Mouse (Mus musculus) heart, embryonic 14.5 days (tissue): ENCODE results near the gene Gtf3c1. TPM values are rescaled to one million over a fixed set of nuclear protein-coding genes. Genes with fewer than 3 reads are reported as not detected.

Experiments used
- ATAC-seq: fragments of 200-750 bp; cut with Nextera tagmentation; 2 replicates; pipeline ENCODE4 v1.8.0; 2017; ENCODE audit warnings: low read depth, moderate TSS enrichment; ENCODE audit not compliant: insufficient number of reproducible peaks, insufficient read depth, low FRiP score
- H3K27ac ChIP-seq, 2 experiments: fragments of 200-500 bp in 1 of 2; fragments of 300-500 bp in 1 of 2; sonication (generic) in 1 of 2; replicated peaks in 1 of 2; 2 replicates each; pipeline ENCODE4 v1.5.1; 2012 to 2014; ENCODE audit warnings: low read depth in 2 of 2, low read length in 2 of 2, control low read depth in 1 of 2, mild to moderate bottlenecking in 1 of 2, mixed read lengths in 1 of 2; ENCODE audit not compliant: control insufficient read depth in 1 of 2, insufficient read depth in 1 of 2
- H3K27me3 ChIP-seq: fragments of 300-500 bp; sonication (generic); 2 replicates; pipeline ENCODE4 v1.6.1; 2014; ENCODE audit warnings: mild to moderate bottlenecking, low read length, control low read depth; ENCODE audit not compliant: control insufficient read depth, insufficient read depth
- H3K36me3 ChIP-seq: fragments of 300-500 bp; sonication (generic); 2 replicates; pipeline ENCODE4 v1.6.1; 2014; ENCODE audit warnings: mild to moderate bottlenecking, control low read depth, low read length, mixed read lengths; ENCODE audit not compliant: control insufficient read depth, insufficient read depth
- H3K4me1 ChIP-seq, 2 experiments: fragments of 200-500 bp in 1 of 2; fragments of 300-500 bp in 1 of 2; sonication (generic) in 1 of 2; 2 replicates each; pipeline ENCODE4 v1.6.1; 2012 to 2014; ENCODE audit warnings: low read length in 2 of 2, control low read depth in 1 of 2, mixed read lengths in 1 of 2; ENCODE audit not compliant: control insufficient read depth in 2 of 2, insufficient read depth in 2 of 2
- H3K4me2 ChIP-seq: fragments of 300-500 bp; sonication (generic); 2 replicates; pipeline ENCODE4 v1.6.1; 2014; ENCODE audit warnings: mild to moderate bottlenecking, low read length
- H3K4me3 ChIP-seq, 2 experiments: fragments of 200-500 bp in 1 of 2; fragments of 300-500 bp in 1 of 2; sonication (generic) in 1 of 2; 2 replicates each; pipeline ENCODE4 v1.5.1; 2012 to 2014; ENCODE audit warnings: low read length in 2 of 2, mild to moderate bottlenecking in 2 of 2, control low read depth in 1 of 2, low read depth in 1 of 2, moderate library complexity in 1 of 2; ENCODE audit not compliant: control insufficient read depth in 1 of 2, insufficient read depth in 1 of 2
- H3K9ac ChIP-seq: fragments of 300-500 bp; sonication (generic); 2 replicates; pipeline ENCODE4 v1.6.1; 2014; ENCODE audit warnings: mild to moderate bottlenecking, low read length
- H3K9me3 ChIP-seq: fragments of 300-500 bp; sonication (generic); 2 replicates; pipeline ENCODE4 v1.6.1; 2016; ENCODE audit warnings: low read length, control low read depth; ENCODE audit not compliant: control insufficient read depth
- WGBS: fragments of 180-500 bp; shearing (Covaris S2); extraction: QIAGEN DNeasy Blood & Tissue Kit; methylation state at CpG from one replicate; pipeline ENCODE4 v1.1.7; 2014; 5-methylcytosine and 5-hydroxymethylcytosine counted together
- polyA plus RNA-seq: library from polyadenylated mRNA; unstranded; fragments of >200 nt; fragmentation: Nextera tagmentation; extraction: Ambion mirVana; gene quantifications from 2 replicates; pipeline ENCODE4 v1.2.1, GENCODE M21; 2014

Gene Gtf3c1
- polyA plus RNA-seq, 1 experiment from 2014 or later = 30.4 TPM

GRCm38 (mm10) chr7:125638376-125638775 is 69.2 kb downstream of the Gtf3c1 start:
- Histone ChIP-seq H3K4me3 (no peak overlapping the region), H3K4me2 (no peak overlapping the region), H3K36me3 (peaks cover 45% of the 10 kb centered on the region), H3K27ac (no peak overlapping the region), H3K9me3 (no peaks in the 10 kb centered on the region), H3K9ac (no peak overlapping the region), H3K4me1 (peaks cover 5% of the 10 kb centered on the region in 2 experiments; a peak in 3 of 4 replicates), H3K27me3 (no peaks in the 10 kb centered on the region)
- 74% methylated on average over 6 of the region's 6 CpGs for WGBS
- ATAC-seq = no peak

- H3K27ac ChIP-seq = no peak overlapping the region
- H3K27me3 ChIP-seq = no peaks in the 10 kb centered on the region
- H3K4me2 ChIP-seq = no peak overlapping the region
- WGBS = 82% methylated on average over 8 of the region's 8 CpGs
- peaks cover 7% of the 10 kb centered on the region in 2 experiments; a peak in 3 of 4 replicates for H3K4me1 ChIP-seq
- peaks cover 36% of the 10 kb centered on the region for H3K36me3 ChIP-seq
- no peaks in the 10 kb centered on the region for H3K9me3 ChIP-seq
- no peak overlapping the region for H3K9ac ChIP-seq
- ATAC-seq = no peak
- no peak overlapping the region for H3K4me3 ChIP-seq
Observed at GRCm38 (mm10) chr7:125637220-125638140, 70.1 kb downstream of the Gtf3c1 start.

GRCm38 (mm10) chr7:125630989-125631388 is 76.6 kb downstream of the Gtf3c1 start:
- H3K4me3 ChIP-seq = no peak overlapping the region
- H3K9me3 ChIP-seq = no peaks in the 10 kb centered on the region
- peaks cover 12 to 14% of the 10 kb centered on the region in 2 experiments; a peak in 3 of 4 replicates for H3K4me1 ChIP-seq
- H3K9ac ChIP-seq = no peak overlapping the region
- H3K4me2 ChIP-seq = no peak overlapping the region
- no peaks in the 10 kb centered on the region for H3K27me3 ChIP-seq
- ATAC-seq = no peak
- H3K36me3 ChIP-seq = no peaks in the 10 kb centered on the region
- no peak overlapping the region for H3K27ac ChIP-seq
- WGBS = 86% methylated on average over 3 of the region's 3 CpGs

- Histone ChIP-seq H3K9ac (no peak overlapping the region), H3K4me3 (no peak overlapping the region), H3K4me2 (no peak overlapping the region), H3K4me1 (peaks cover 7 to 10% of the 10 kb centered on the region in 2 experiments; a peak in 3 of 4 replicates), H3K27ac (no peak overlapping the region), H3K27me3 (no peaks in the 10 kb centered on the region), H3K9me3 (no peaks in the 10 kb centered on the region), H3K36me3 (no peaks in the 10 kb centered on the region)
- ATAC-seq = no peak
- 54% methylated on average over 4 of the region's 4 CpGs for WGBS
Observed at GRCm38 (mm10) chr7:125630317-125630716, 77.3 kb downstream of the Gtf3c1 start.

- H3K4me3 ChIP-seq = no peak overlapping the region
- no peaks in the 10 kb centered on the region for H3K36me3 ChIP-seq
- no peaks in the 10 kb centered on the region for H3K27me3 ChIP-seq
- no peak for ATAC-seq
- no peak overlapping the region for H3K27ac ChIP-seq
- WGBS = 74% methylated on average over 7 of the region's 7 CpGs
- no peak overlapping the region for H3K9ac ChIP-seq
- no peaks in the 10 kb centered on the region; a peak in 1 of 4 replicates for H3K4me1 ChIP-seq
- H3K9me3 ChIP-seq = no peaks in the 10 kb centered on the region
- no peak overlapping the region for H3K4me2 ChIP-seq
Observed at GRCm38 (mm10) chr7:125625829-125626228, 81.8 kb downstream of the Gtf3c1 start.

GRCm38 (mm10) chr7:125625219-125625618 is 82.4 kb downstream of the Gtf3c1 start:
- Histone ChIP-seq H3K27me3 (no peaks in the 10 kb centered on the region), H3K4me1 (no peaks in the 10 kb centered on the region; a peak in 1 of 4 replicates), H3K27ac (no peak overlapping the region), H3K4me3 (no peak overlapping the region), H3K9me3 (no peaks in the 10 kb centered on the region), H3K36me3 (no peaks in the 10 kb centered on the region), H3K4me2 (no peak overlapping the region), H3K9ac (no peak overlapping the region)
- no peak for ATAC-seq
- WGBS = 72% methylated on average over 4 of the region's 4 CpGs

GRCm38 (mm10) chr7:125622741-125623685 is 84.6 kb downstream of the Gtf3c1 start:
- Histone ChIP-seq H3K27me3 (no peaks in the 10 kb centered on the region), H3K9me3 (no peaks in the 10 kb centered on the region), H3K36me3 (no peaks in the 10 kb centered on the region), H3K4me1 (no peaks in the 10 kb centered on the region; a peak in 1 of 4 replicates), H3K9ac (no peak overlapping the region), H3K4me2 (no peak overlapping the region), H3K4me3 (no peak overlapping the region), H3K27ac (no peak overlapping the region)
- ATAC-seq = no peak; the same call in 1 of the 2 replicates
- 61% methylated on average over 7 of the region's 7 CpGs for WGBS
